Mouse (Mus musculus): Measurements from ENCODE around the gene Slc25a22. TPM values are rescaled to one million over a fixed set of nuclear protein-coding genes. Genes with fewer than 3 reads are reported as not detected.

Gene Slc25a22
- polyA plus RNA-seq, 2 experiments = 11.0 to 19.6 TPM

- H3K4me1 ChIP-seq (replicated peaks; ENCODE audit: control insufficient read depth in 2 of 2, insufficient read depth in 2 of 2, low read length in 1 of 2) = peaks cover 17 to 20% of the 10 kb centered on the region in 2 experiments
- H3K36me3 ChIP-seq (replicated peaks; ENCODE audit: control insufficient read depth, insufficient read depth, low read depth) = no peaks in the 10 kb centered on the region
- ATAC-seq (ENCODE audit: insufficient read depth) (no peak), DNase-seq (ENCODE audit: low read depth in 3 of 3, low spot score in 3 of 3) (no peak)
- peaks cover 63% of the 10 kb centered on the region for H3K27me3 ChIP-seq (ENCODE audit: control insufficient read depth, insufficient read depth, low read length)
- H3K27ac ChIP-seq = no peak overlapping the region
- H3K9me3 ChIP-seq (ENCODE audit: control insufficient read depth, low read length) = no peaks in the 10 kb centered on the region
- no peak overlapping the region for H3K4me3 ChIP-seq (ENCODE audit: insufficient read depth in 1 of 2, low read depth in 2 of 2, low read length in 2 of 2)
- WGBS (ENCODE audit: insufficient replicate concordance) = 26% methylated on average over 12 of the region's 12 CpGs
- no peak for TF ChIP-seq CTCF (IDR thresholded peaks at IDR 0.05; ENCODE audit: low read depth)
- no peak for TF ChIP-seq EP300 (IDR thresholded peaks at IDR 0.05; ENCODE audit: low read depth)
- peak overlapping the region; percentile 25 for H3K4me2 ChIP-seq (ENCODE audit: low read depth)
- no peak overlapping the region for H3K9ac ChIP-seq (replicated peaks)
Measured at GRCm38 (mm10) chr7:141463824-141464602, 26.3 kb upstream of the Slc25a22 start.

GRCm38 (mm10) chr7:141462333-141462821 is 24.7 kb upstream of the Slc25a22 start:
- no peak overlapping the region for H3K27ac ChIP-seq
- 18% methylated on average over 5 of the region's 5 CpGs for WGBS (ENCODE audit: insufficient replicate concordance)
- H3K4me2 ChIP-seq (ENCODE audit: low read depth) = peak overlapping the region; percentile 55
- no peaks in the 10 kb centered on the region for H3K9me3 ChIP-seq (ENCODE audit: control insufficient read depth, low read length)
- H3K4me1 ChIP-seq (replicated peaks; ENCODE audit: control insufficient read depth in 2 of 2, insufficient read depth in 2 of 2, low read length in 1 of 2) = peaks cover 6 to 7% of the 10 kb centered on the region in 2 experiments
- TF ChIP-seq EP300 (IDR thresholded peaks at IDR 0.05; ENCODE audit: low read depth) (no peak), CTCF (IDR thresholded peaks at IDR 0.05; ENCODE audit: low read depth) (no peak)
- H3K36me3 ChIP-seq (replicated peaks; ENCODE audit: control insufficient read depth, insufficient read depth, low read depth) = no peaks in the 10 kb centered on the region
- DNase-seq (ENCODE audit: low read depth in 3 of 3, low spot score in 3 of 3) (no peak), ATAC-seq (ENCODE audit: insufficient read depth) (no peak)
- no peak overlapping the region for H3K9ac ChIP-seq (replicated peaks)
- H3K27me3 ChIP-seq (ENCODE audit: control insufficient read depth, insufficient read depth, low read length) = peaks cover 63% of the 10 kb centered on the region
- H3K4me3 ChIP-seq (ENCODE audit: insufficient read depth in 1 of 2, low read depth in 2 of 2, low read length in 2 of 2) = 0 out of 4 replicates have a peak overlapping the region, but pooled peaks of 1 of the 2 experiments have one; percentile 3

- no peak for DNase-seq (ENCODE audit: low read depth in 3 of 3, low spot score in 3 of 3)
- no peaks in the 10 kb centered on the region for H3K36me3 ChIP-seq (replicated peaks; ENCODE audit: control insufficient read depth, insufficient read depth, low read depth)
Measured at GRCm38 (mm10) chr7:141461521-141462332, 24.0 kb upstream of the Slc25a22 start.

GRCm38 (mm10) chr7:141460391-141461113 is 22.9 kb upstream of the Slc25a22 start, which contains the start of gene Cracr2b:
Cracr2b (plus strand) TSS chr7:141461094.
- no peak for DNase-seq (ENCODE audit: low read depth in 3 of 3, low spot score in 3 of 3)
- no peak for ATAC-seq (ENCODE audit: insufficient read depth)
- Histone ChIP-seq H3K4me2 (ENCODE audit: low read depth) (peak within 1 kb of the TSS; percentile 55), H3K27ac (no peak within 1 kb of the TSS), H3K27me3 (ENCODE audit: control insufficient read depth, insufficient read depth, low read length) (peaks cover 54% of the 10 kb centered on the region), H3K4me3 (ENCODE audit: insufficient read depth in 1 of 2, low read depth in 2 of 2, low read length in 2 of 2) (peak within 1 kb of the TSS; percentile 13 to 52; a peak in 3 of 4 replicates), H3K9me3 (ENCODE audit: control insufficient read depth, low read length) (no peaks in the 10 kb centered on the region), H3K9ac (replicated peaks) (peak within 1 kb of the TSS; percentile 21; the same call in 1 of the 2 replicates), H3K4me1 (replicated peaks; ENCODE audit: control insufficient read depth in 2 of 2, insufficient read depth in 2 of 2, low read length in 1 of 2) (peaks cover 4 to 7% of the 10 kb centered on the region in 2 experiments), H3K36me3 (replicated peaks; ENCODE audit: control insufficient read depth, insufficient read depth, low read depth) (no peaks in the 10 kb centered on the region)
- 57% methylated on average over 15 of the region's 15 CpGs for WGBS (ENCODE audit: insufficient replicate concordance)
- no peak for TF ChIP-seq EP300 (IDR thresholded peaks at IDR 0.05; ENCODE audit: low read depth)
- no peak for TF ChIP-seq CTCF (IDR thresholded peaks at IDR 0.05; ENCODE audit: low read depth)

More at GRCm38 (mm10) chr7:141461521-141462332, 24.0 kb upstream of the Slc25a22 start:
- Histone ChIP-seq H3K27me3 (ENCODE audit: control insufficient read depth, insufficient read depth, low read length) (peaks cover 63% of the 10 kb centered on the region), H3K9ac (replicated peaks) (peak overlapping the region; percentile 21; the same call in 1 of the 2 replicates), H3K4me3 (ENCODE audit: insufficient read depth in 1 of 2, low read depth in 2 of 2, low read length in 2 of 2) (peak overlapping the region; percentile 13 to 52; a peak in 3 of 4 replicates), H3K27ac (no peak overlapping the region), H3K4me2 (ENCODE audit: low read depth) (peak overlapping the region; percentile 55), H3K9me3 (ENCODE audit: control insufficient read depth, low read length) (no peaks in the 10 kb centered on the region), H3K4me1 (replicated peaks; ENCODE audit: control insufficient read depth in 2 of 2, insufficient read depth in 2 of 2, low read length in 1 of 2) (peaks cover 3% of the 10 kb centered on the region in 2 experiments)
- TF ChIP-seq EP300 (IDR thresholded peaks at IDR 0.05; ENCODE audit: low read depth) (no peak), CTCF (IDR thresholded peaks at IDR 0.05; ENCODE audit: low read depth) (peak; percentile 20; the same call in 1 of the 2 replicates)
- no peak for ATAC-seq (ENCODE audit: insufficient read depth)
- 3% methylated on average over 59 of the region's 59 CpGs for WGBS (ENCODE audit: insufficient replicate concordance)

Data from liver, embryonic 14.5 days (tissue).